Mouse (Mus musculus) gonadal fat pad, adult 2 months (tissue): ENCODE data around the gene 2610507B11Rik. TPM values are rescaled to one million over a fixed set of nuclear protein-coding genes. Genes with fewer than 3 reads are reported as not detected.
A peak's percentile ranks its signal among the peaks of the same experiment; 100 is the strongest.
"Not testable (repeated sequence)": the region's sequence is repeated elsewhere in the genome, so short reads cannot be mapped to it uniquely, and the experiment has no call there.

Source experiments
- DNase-seq: peaks from one replicate; pipeline ENCODE4 v3.0.0-alpha.2; 2012; ENCODE audit warnings: low read depth
- polyA plus RNA-seq: library from polyadenylated mRNA; depleted of rRNA; stranded (reverse); fragments of >200 nt; gene quantifications from 2 replicates; pipeline ENCODE4 v1.2.3, GENCODE M21; 2012; rRNA removed

The 2610507B11Rik gene
- polyA plus RNA-seq = 99.8 and 106 TPM in 2 replicates

GRCm38 (mm10) chr11:78261380-78262352, at the start of gene 2610507B11Rik:
Gene 2610507B11Rik, plus strand, starts transcription at chr11:78261752.
- no peak for DNase-seq

- DNase-seq = no peak
Measured at GRCm38 (mm10) chr11:78213086-78213817, 48.3 kb upstream of the 2610507B11Rik start.

- DNase-seq = no peak
Measured at GRCm38 (mm10) chr11:78215709-78216317, 45.7 kb upstream of the 2610507B11Rik start.

- DNase-seq = no peak
Measured at GRCm38 (mm10) chr11:78223586-78223985, 38.0 kb upstream of the 2610507B11Rik start.

- DNase-seq = no peak
Measured at GRCm38 (mm10) chr11:78231518-78231917, 30.0 kb upstream of the 2610507B11Rik start.

- DNase-seq = no peak
Measured at GRCm38 (mm10) chr11:78240193-78240857, 21.2 kb upstream of the 2610507B11Rik start.

GRCm38 (mm10) chr11:78245261-78245626, 16.3 kb upstream of the 2610507B11Rik start:
- DNase-seq = no peak

GRCm38 (mm10) chr11:78245627-78246317, 15.8 kb upstream of the 2610507B11Rik start, which contains the start of the genes Sdf2 and Supt6:
Gene Sdf2, plus strand, starts transcription at chr11:78245746.
Gene Supt6, minus strand, starts transcription at chr11:78245987.
- peak; percentile 86 for DNase-seq

GRCm38 (mm10) chr11:78246318-78247011, 15.1 kb upstream of the 2610507B11Rik start:
- DNase-seq = no peak

GRCm38 (mm10) chr11:78247012-78247348, 14.6 kb upstream of the 2610507B11Rik start:
- DNase-seq = no peak

- DNase-seq = no peak
Measured at GRCm38 (mm10) chr11:78247727-78248140, 13.8 kb upstream of the 2610507B11Rik start.

GRCm38 (mm10) chr11:78256618-78257017, 4.9 kb upstream of the 2610507B11Rik start:
- no peak for DNase-seq

- DNase-seq = no peak
Measured at GRCm38 (mm10) chr11:78260489-78261258, 878 bp upstream of the 2610507B11Rik start.

- no peak for DNase-seq
Measured at GRCm38 (mm10) chr11:78262550-78262949, 998 bp downstream of the 2610507B11Rik start.

- DNase-seq = peak; percentile 98
Measured at GRCm38 (mm10) chr11:78265571-78265970, 4.0 kb downstream of the 2610507B11Rik start.

GRCm38 (mm10) chr11:78271986-78272385, 10.4 kb downstream of the 2610507B11Rik start:
- no peak for DNase-seq

GRCm38 (mm10) chr11:78275596-78275995, 14.0 kb downstream of the 2610507B11Rik start:
- DNase-seq = no peak

- not testable (repeated sequence) for DNase-seq
Measured at GRCm38 (mm10) chr11:78276169-78276568, 14.6 kb downstream of the 2610507B11Rik start.

- DNase-seq = no peak
Measured at GRCm38 (mm10) chr11:78278853-78279252, 17.3 kb downstream of the 2610507B11Rik start.
